Mouse (Mus musculus): ENCODE measurements around the gene Chrdl2.

DNA sequence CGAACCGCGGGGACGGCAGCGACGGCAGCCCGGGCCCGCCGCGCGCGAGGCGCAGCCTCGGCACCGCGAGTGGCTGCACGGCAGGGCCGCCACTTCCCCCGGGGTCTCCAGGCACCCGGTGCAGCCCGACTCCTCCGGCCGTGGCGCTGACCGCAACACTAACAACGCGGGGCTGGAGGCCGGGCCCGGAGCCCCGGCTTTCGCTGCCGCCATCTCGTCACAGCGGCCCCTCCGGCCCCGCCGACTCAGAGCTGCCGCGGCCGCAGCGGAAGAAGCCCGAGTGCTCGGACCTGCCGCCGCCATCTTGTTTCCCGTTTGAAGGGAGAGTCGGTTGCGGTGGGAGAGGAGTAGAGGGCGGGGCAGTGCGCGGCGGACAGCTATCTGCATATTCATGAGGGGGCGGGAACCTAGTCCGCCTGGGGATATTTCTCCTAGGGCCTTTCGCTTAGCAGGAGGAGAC lies 25.8 kb upstream of the Chrdl2 start, which contains the start of gene Rnf169:
- no peak for TF ChIP-seq CTCF (IDR thresholded peaks at IDR 0.05; ENCODE audit: low read depth, low read length)
- peak; percentile 91 for TF ChIP-seq POLR2A (IDR thresholded peaks at IDR 0.05; ENCODE audit: extremely low read depth, insufficient read depth, low read length)

Data from liver, adult 2 months (tissue).